Mouse (Mus musculus) brain, embryonic 14.5 days (tissue): ENCODE data around the gene Emc8.

Source experiments
- CTCF ChIP-seq: fragments of 200-500 bp; IDR thresholded peaks from 2 replicates; pipeline ENCODE4 v1.5.1; 2012; ENCODE audit warnings: inconsistent platforms, mild to moderate bottlenecking, moderate library complexity, borderline replicate concordance; ENCODE audit not compliant: insufficient read depth, insufficient read length; ENCODE audit errors: extremely low read depth
- POLR2A ChIP-seq: fragments of 200-500 bp; IDR thresholded peaks from 2 replicates; pipeline ENCODE4 v1.6.1; 2012; ENCODE audit warnings: mild to moderate bottlenecking, inconsistent platforms, borderline replicate concordance; ENCODE audit not compliant: poor library complexity, insufficient read depth, insufficient read length, severe bottlenecking; ENCODE audit errors: extremely low read depth

GRCm38 (mm10) chr8:120687786-120688185 lies 19.4 kb upstream of the Emc8 start:
- TF ChIP-seq POLR2A, result no peak
- no peak for TF ChIP-seq CTCF
